Mouse (Mus musculus) G1E (cell line): ENCODE measurements around the gene Acer1. TPM values are rescaled to one million over a fixed set of nuclear protein-coding genes. Genes with fewer than 3 reads are reported as not detected.
A peak's percentile ranks its signal among the peaks of the same experiment; 100 is the strongest.

Experiments
- ATAC-seq: 2 replicates; pipeline ENCODE4 v1.8.0; 2016; ENCODE audit warnings: mild to moderate bottlenecking; ENCODE audit not compliant: insufficient number of reproducible peaks, poor library complexity, low FRiP score, severe bottlenecking; ENCODE audit errors: extremely low read depth
- DNase-seq: peaks from one replicate; pipeline ENCODE4 v3.0.0; 2012; ENCODE audit warnings: low spot score
- H3K27me3 ChIP-seq: 2 replicates; pipeline ENCODE4 v1.6.1; 2012; ENCODE audit warnings: mild to moderate bottlenecking, low read length, inconsistent platforms; ENCODE audit not compliant: insufficient read depth
- H3K36me3 ChIP-seq: replicated peaks from 2 replicates; pipeline ENCODE3; 2012; ENCODE audit warnings: mild to moderate bottlenecking, inconsistent platforms
- H3K4me1 ChIP-seq: 2 replicates; pipeline ENCODE4 v1.6.1; 2012; ENCODE audit warnings: low read depth, low read length, inconsistent platforms, mixed read lengths; ENCODE audit not compliant: insufficient read depth
- H3K4me3 ChIP-seq: 2 replicates; pipeline ENCODE4 v1.5.1; 2012; ENCODE audit warnings: low read depth, mild to moderate bottlenecking, inconsistent platforms, low read length, moderate library complexity, mixed read lengths
- H3K9me3 ChIP-seq: replicated peaks from 2 replicates; pipeline ENCODE4 v1.6.1; 2012; ENCODE audit warnings: inconsistent platforms
- CTCF ChIP-seq: IDR thresholded peaks from 2 replicates; pipeline ENCODE4 v1.5.1; 2012; ENCODE audit warnings: low read depth, low read length, inconsistent platforms, mixed read lengths
- GATA1 ChIP-seq: IDR thresholded peaks from 2 replicates; pipeline ENCODE4 v1.6.1; 2012; ENCODE audit warnings: borderline replicate concordance, low read length, inconsistent platforms, mixed read lengths
- GATA2 ChIP-seq: IDR thresholded peaks from 2 replicates; pipeline ENCODE4 v1.6.1; 2012; ENCODE audit warnings: low read depth, low read length, inconsistent platforms, borderline replicate concordance
- POLR2AphosphoS5 ChIP-seq: IDR thresholded peaks from 2 replicates; pipeline ENCODE4 v1.6.1; 2012; ENCODE audit warnings: low read depth, low read length, inconsistent platforms; ENCODE audit not compliant: insufficient replicate concordance
- TAL1 ChIP-seq: conservative IDR thresholded peaks from 2 replicates; pipeline ENCODE4 v1.6.1; 2012; ENCODE audit warnings: low read depth, low read length, inconsistent platforms, mixed read lengths
- polyA plus RNA-seq: library from polyadenylated mRNA; stranded (reverse); fragments of >175 nt; gene quantifications from 2 replicates; pipeline ENCODE4 v1.2.3, GENCODE M21; 2012
- total RNA-seq, 2 experiments: library from RNA; stranded (forward) in 1 of 2; stranded (reverse) in 1 of 2; fragments of 200-1000 nt in 1 of 2; fragments of >200 nt in 1 of 2; fragmentation: Nextera tagmentation in 1 of 2; gene quantifications; 2 replicates each; pipeline ENCODE4 v1.2.3; 2014 to 2017

Gene Acer1
- total and polyA plus RNA-seq, 3 experiments: not detected

GRCm38 (mm10) chr17:57012245-57012795, 30.4 kb upstream of the Acer1 start:
- ATAC-seq (no peak), DNase-seq (no peak)
- H3K4me1 ChIP-seq: peaks cover 55% of the 10 kb centered on the region
- H3K9me3 ChIP-seq: no peaks in the 10 kb centered on the region
- H3K36me3 ChIP-seq: peaks cover 28% of the 10 kb centered on the region
- H3K4me3 ChIP-seq: peak overlapping the region; percentile 88; the same call in 1 of the 2 replicates
- H3K27me3 ChIP-seq: no peaks in the 10 kb centered on the region
- TF ChIP-seq TAL1: no peak
- TF ChIP-seq POLR2AphosphoS5: no peak

DNA sequence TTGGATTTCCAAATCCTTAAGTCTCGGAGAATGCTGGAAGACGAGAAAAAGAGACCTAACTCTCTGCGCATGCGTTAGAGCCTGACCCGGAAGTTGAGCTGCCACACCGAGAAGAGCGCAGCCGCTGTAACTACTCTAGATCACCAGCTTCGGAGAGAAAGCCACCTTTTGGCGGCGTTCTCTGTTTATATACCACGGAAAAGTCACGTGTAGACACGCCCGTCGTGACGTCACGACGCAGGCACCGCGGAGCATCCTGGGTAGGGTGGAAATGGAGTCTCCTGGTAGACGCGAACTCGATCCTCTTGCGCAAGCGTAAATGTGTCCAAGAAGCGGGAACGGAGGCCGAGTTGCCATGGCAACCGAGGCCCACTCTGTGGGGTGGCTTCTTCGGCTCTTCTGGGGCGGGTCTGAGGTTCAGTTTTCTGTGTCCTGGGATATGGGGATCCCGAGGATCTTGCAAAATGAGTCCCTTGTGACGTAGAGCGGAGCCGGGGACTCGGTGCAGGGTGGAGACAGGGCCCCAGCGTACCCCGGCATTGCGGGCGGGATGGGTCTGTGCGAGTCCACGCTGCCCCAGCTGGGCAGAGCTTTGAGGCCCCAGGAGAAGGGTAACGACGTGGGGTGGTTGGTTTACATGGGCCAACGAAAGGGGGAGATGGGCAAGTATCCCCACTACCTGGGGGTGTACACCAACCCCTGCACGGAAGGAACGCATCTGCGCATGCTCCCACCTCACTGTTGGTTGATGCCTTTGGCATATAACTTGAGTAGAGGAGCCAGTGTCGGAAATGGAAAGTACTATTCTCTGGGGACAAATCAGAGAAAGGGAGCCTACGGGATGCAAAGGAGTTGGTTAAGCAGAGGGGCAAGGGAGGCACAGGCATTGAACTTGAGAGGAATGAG, 29.6 kb upstream of the Acer1 start, which contains the start of the genes Gtf2f1 and Gm17949:
Gene Gtf2f1 (minus strand): TSS at position 53 of the 906 bp plus-strand sequence.
Gene Gm17949 (plus strand): TSS at position 234 of the 906 bp plus-strand sequence.
- H3K4me3 ChIP-seq: peak within 1 kb of the TSS; percentile 88
- H3K4me1 ChIP-seq: peaks cover 60% of the 10 kb centered on the region
- peaks cover 36% of the 10 kb centered on the region for H3K36me3 ChIP-seq
- no peaks in the 10 kb centered on the region for H3K9me3 ChIP-seq
- H3K27me3 ChIP-seq: no peaks in the 10 kb centered on the region
- ATAC-seq (peak; percentile 79), DNase-seq (peak; percentile 86)
- TF ChIP-seq POLR2AphosphoS5 (peak; percentile 99), GATA1 (no peak)

GRCm38 (mm10) chr17:57010911-57011235, 28.9 kb upstream of the Acer1 start:
- Histone ChIP-seq H3K27me3 (no peaks in the 10 kb centered on the region), H3K4me3 (peak overlapping the region; percentile 88), H3K36me3 (peaks cover 43% of the 10 kb centered on the region), H3K4me1 (peaks cover 60% of the 10 kb centered on the region), H3K9me3 (no peaks in the 10 kb centered on the region)
- DNase-seq (no peak), ATAC-seq (peak; percentile 25)
- TF ChIP-seq GATA2: no peak
- no peak for TF ChIP-seq CTCF
- TF ChIP-seq GATA1: no peak

DNA sequence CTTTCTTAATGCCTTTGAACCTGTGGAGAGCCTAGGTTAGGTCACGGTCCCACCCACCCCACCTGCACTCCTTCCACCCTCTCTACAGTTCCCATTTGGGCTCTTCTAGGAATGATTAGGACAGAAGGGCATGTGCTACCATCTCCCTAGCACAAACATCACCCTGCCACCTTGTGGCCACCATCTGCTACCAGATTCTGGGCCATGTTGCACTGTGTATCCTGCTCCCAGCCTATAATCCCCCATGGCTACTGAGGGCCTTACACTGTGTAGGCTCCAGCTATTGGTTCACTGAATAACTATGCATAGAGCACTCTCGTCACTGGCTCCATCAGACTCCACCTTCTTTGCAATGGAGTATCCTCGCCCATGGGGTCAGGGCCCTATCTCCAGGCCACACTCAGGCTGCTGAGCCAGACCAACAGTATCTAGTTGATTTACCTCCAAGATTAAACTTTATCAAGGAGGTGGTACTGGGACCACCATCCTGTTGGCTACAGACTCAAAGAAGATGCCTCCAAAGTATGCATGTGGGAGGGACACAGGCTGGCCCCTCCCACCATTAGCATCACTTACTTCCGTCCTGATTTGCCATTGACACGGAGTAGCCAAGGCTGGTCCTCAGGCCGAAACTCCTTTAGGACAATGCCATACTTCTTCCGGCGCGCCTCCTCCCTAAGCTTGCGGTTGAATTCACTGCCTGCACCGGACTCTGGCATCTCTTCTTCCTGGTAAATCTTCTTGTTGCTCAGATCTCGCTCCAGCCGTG, 25.4 kb upstream of the Acer1 start:
- no peak for ATAC-seq
- Histone ChIP-seq H3K9me3 (no peaks in the 10 kb centered on the region), H3K4me3 (no peak overlapping the region), H3K4me1 (peaks cover 81% of the 10 kb centered on the region), H3K27me3 (no peaks in the 10 kb centered on the region), H3K36me3 (peaks cover 71% of the 10 kb centered on the region)
- no peak for DNase-seq
- TF ChIP-seq CTCF (no peak), TAL1 (no peak), POLR2AphosphoS5 (no peak), GATA1 (no peak), GATA2 (no peak)

- Histone ChIP-seq H3K27me3 (no peaks in the 10 kb centered on the region), H3K9me3 (peaks cover 3% of the 10 kb centered on the region; the same call in 1 of the 2 replicates), H3K36me3 (peaks cover 97% of the 10 kb centered on the region), H3K4me3 (peak overlapping the region; percentile 54; the same call in 1 of the 2 replicates), H3K4me1 (peaks cover 74% of the 10 kb centered on the region)
- peak; percentile 66 for DNase-seq
- TF ChIP-seq CTCF (no peak), TAL1 (peak; percentile 78)
- ATAC-seq: peak; percentile 88
These were observed 22.1 kb upstream of the Acer1 start for GRCm38 (mm10) chr17:57003994-57004393.

GRCm38 (mm10) chr17:57001228-57001627, 19.3 kb upstream of the Acer1 start:
- Histone ChIP-seq H3K9me3 (peaks cover 3% of the 10 kb centered on the region; the same call in 1 of the 2 replicates), H3K4me3 (no peak overlapping the region), H3K4me1 (peaks cover 70% of the 10 kb centered on the region), H3K27me3 (no peaks in the 10 kb centered on the region), H3K36me3 (peaks cover 85% of the 10 kb centered on the region)
- TF ChIP-seq CTCF (no peak), GATA1 (no peak), GATA2 (no peak), TAL1 (no peak), POLR2AphosphoS5 (no peak)
- no peak for ATAC-seq
- no peak for DNase-seq
